ENCODE assay signal across 9 mouse cellular contexts in the genomic region with DNA sequence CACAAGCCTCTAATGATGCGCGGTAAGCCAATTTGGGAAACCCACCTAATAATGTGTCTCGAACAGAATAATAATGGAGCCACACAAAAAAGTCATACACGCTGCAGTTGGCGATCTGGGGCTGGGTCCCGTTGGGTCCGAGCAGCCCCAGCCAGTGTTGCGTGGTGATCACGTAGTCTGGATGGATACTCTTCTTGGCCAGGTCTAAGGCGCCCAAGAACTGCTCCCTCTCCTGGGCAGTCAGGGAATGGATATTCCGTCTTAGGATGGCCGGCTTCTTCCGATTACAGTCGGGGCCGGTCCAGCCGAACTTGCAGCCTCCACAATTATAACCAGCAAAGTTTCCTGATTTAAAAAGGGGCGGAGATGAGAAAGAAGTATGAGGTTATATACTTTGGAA. TPM values are rescaled to one million over a fixed set of nuclear protein-coding genes. Genes with fewer than 3 reads are reported as not detected.
DNase-seq lines count a peak whose midpoint lies in the region; ATAC-seq lines count a peak whose summit lies in the region.
"Had no signal": no experiment of that assay in that cellular context is flagged by ENCODE, and none has a peak within 500 bp of the region (broad histone marks: within the 10 kb centered on the region; RNA-seq: fewer than 3 reads in every experiment).

No protein-coding gene starts in this region.

- H3K9me3 ChIP-seq in hindbrain, embryonic 12.5 days (replicated peaks) = no peaks in the 10 kb centered on the region
- no peaks in the 10 kb centered on the region for H3K9me3 ChIP-seq in hindbrain, embryonic 10.5 days

- H3K36me3 ChIP-seq in hindbrain, embryonic 12.5 days = no peaks in the 10 kb centered on the region
- no peaks in the 10 kb centered on the region for H3K36me3 ChIP-seq in hindbrain, embryonic 10.5 days

- no peak overlapping the region for H3K27ac ChIP-seq in hindbrain, embryonic 12.5 days
- no peak overlapping the region for H3K27ac ChIP-seq in hindbrain, embryonic 10.5 days

- peaks cover 11% of the 10 kb centered on the region for H3K27me3 ChIP-seq in hindbrain, embryonic 12.5 days
- peaks cover 29% of the 10 kb centered on the region for H3K27me3 ChIP-seq in hindbrain, embryonic 10.5 days (ENCODE audit: insufficient read depth, poor library complexity, severe bottlenecking)

- no peak for ATAC-seq in hindbrain, embryonic 12.5 days (ENCODE audit: low FRiP score)
- ATAC-seq in megakaryocyte progenitor cell, adult 5-6 weeks (replicated peaks; ENCODE audit: poor library complexity) = no peak
- ATAC-seq: Patski had no signal

- peak overlapping the region; percentile 13; the same call in 1 of the 2 replicates for H3K4me2 ChIP-seq in hindbrain, embryonic 12.5 days (replicated peaks)

- H3K4me3 ChIP-seq in hindbrain, embryonic 12.5 days = no peak overlapping the region
- H3K4me3 ChIP-seq in hindbrain, embryonic 10.5 days = no peak overlapping the region

- no peaks in the 10 kb centered on the region for H3K4me1 ChIP-seq in hindbrain, embryonic 12.5 days
- peaks cover 10% of the 10 kb centered on the region; the same call in 1 of the 2 replicates for H3K4me1 ChIP-seq in hindbrain, embryonic 10.5 days (replicated peaks)

- no peak overlapping the region for H3K9ac ChIP-seq in hindbrain, embryonic 12.5 days

- DNase-seq in hindbrain, embryonic 10.5 days (ENCODE audit: low spot score) = no peak
- DNase-seq in urinary bladder, postnatal 14 days (ENCODE audit: low spot score) = peak; percentile 43
- no peak for DNase-seq in urinary bladder, postnatal 10 days (ENCODE audit: low spot score)
- DNase-seq in heart, adult 8-10 months (ENCODE audit: low spot score) = peak; percentile 19
- DNase-seq in lung, postnatal 25 days (ENCODE audit: low spot score) = peak; percentile 29
- DNase-seq in spleen, adult 12 weeks (ENCODE audit: low spot score) = no peak

- 81% methylated on average over 17 of the region's 17 CpGs for WGBS in hindbrain, embryonic 12.5 days
- 80% methylated on average over 17 of the region's 17 CpGs for WGBS in hindbrain, embryonic 10.5 days

RNA-seq across cellular contexts. Expression of a gene that starts 9.1 kb away (rescaled TPM):
- 3.8 and 6.0 TPM in 2 replicates for polyA plus RNA-seq in hindbrain, embryonic 12.5 days (2016; fragmentation: Nextera tagmentation; extraction: Ambion mirVana)
- 3.2 and 3.5 TPM in 2 replicates for polyA plus RNA-seq in hindbrain, embryonic 10.5 days (2016; fragmentation: Nextera tagmentation; extraction: Ambion mirVana)
- 1 to 10 TPM; 1.2 to 6.4 (median 3.5) TPM for total RNA-seq in heart, adult 8-10 months (2022)
- 0.10 TPM in 1 of 2 replicates, not detected in the other for total RNA-seq in megakaryocyte progenitor cell, adult 5-6 weeks (2015)
- total RNA-seq in megakaryocyte progenitor cell, adult 5-6 weeks (2017) = 0.10 TPM in 1 of 2 replicates, not detected in the other

Comparison
In these comparisons a context has a peak if more than half of its experiments do, and no peak if none do; other contexts are left out.
1. DNase-seq: peak in urinary bladder, postnatal 14 days (single experiment), heart, adult 8-10 months (single experiment) and lung, postnatal 25 days (single experiment); none in hindbrain, embryonic 10.5 days (single experiment), urinary bladder, postnatal 10 days (single experiment) and spleen, adult 12 weeks (single experiment).